Mouse (Mus musculus): ENCODE measurements around the gene Gm4724.
"Not testable (repeated sequence)": the region's sequence is repeated elsewhere in the genome, so short reads cannot be mapped to it uniquely, and the experiment has no call there.

Gm4724 gene

GRCm38 (mm10) chr2:175435707-175436106, at the start of gene Gm4724:
Gm4724 (minus strand) TSS chr2:175435807.
- DNase-seq (ENCODE audit: low read depth), result not testable (repeated sequence)

- DNase-seq (ENCODE audit: low read depth), result not testable (repeated sequence)
Observed at GRCm38 (mm10) chr2:175469685-175470084, 34.1 kb upstream of the Gm4724 start, which contains the start of gene Zfp965. Zfp965 (plus strand) TSS chr2:175469985.

All from fibroblast of lung, adult 2 months (primary cell).